Mouse (Mus musculus) embryonic stem cell, embryonic (primary cell): Measurements from ENCODE around the gene Snap47.

ENCODE experiments used
- CTCF ChIA-PET, 4 experiments: fragments of 300-600 bp in 2 of 4; fragments of 350-600 bp in 2 of 4; sonication (Branson Sonifier 250); formaldehyde crosslinking; loops; one replicate each; lab custom pipeline; 2022; ENCODE audit warnings: inconsistent platforms in 2 of 4; lab: Charles Lee
- POLR2A ChIA-PET, 4 experiments: fragments of 300-600 bp in 2 of 4; fragments of 350-600 bp in 2 of 4; sonication (Branson Sonifier 250); formaldehyde crosslinking; loops; one replicate each; lab custom pipeline; 2022; ENCODE audit warnings: antibody characterized with exemption in 4 of 4, inconsistent platforms in 1 of 4; lab: Charles Lee

The Snap47 gene

GRCm38 (mm10) chr11:59451086-59451485 is at the start of gene Snap47:
TSS of gene Snap47 (minus strand) at chr11:59451186.
- ChIA-PET POLR2A (interaction anchor here in 3 of 4 experiments (0.5 to 5.4 kb wide), 8 partner anchors 8 to 162 kb away, joined by 3 to 41 read pairs (median 6); partner anchors contain the start of gene Zfp867 (in 2 of the 3)), CTCF (no interaction called here)

- ChIA-PET CTCF (interaction anchor here (0.5 to 1.8 kb wide), 13 partner anchors 11 to 1924 kb away, joined by 3 to 8 read pairs (median 4); partner anchors contain the start of gene Zkscan17 (in 3 of the 4)), POLR2A (interaction anchor here in 2 of 4 experiments (0.6 to 1.9 kb wide), 7 partner anchors 9 to 96 kb away, joined by 3 to 10 read pairs (median 3); no protein-coding TSS in a partner anchor)
These were observed 46.8 kb upstream of the Snap47 start for GRCm38 (mm10) chr11:59497747-59498146.

GRCm38 (mm10) chr11:59496672-59497310 is 45.8 kb upstream of the Snap47 start:
- POLR2A ChIA-PET: interaction anchor here in 2 of 4 experiments (0.7 to 1.6 kb wide), 4 partner anchors 13 to 651 kb away, joined by 3 to 7 read pairs (median 4); no protein-coding TSS in a partner anchor
- CTCF ChIA-PET: interaction anchor here in 2 of 4 experiments (0.5 to 0.9 kb wide), 2 partner anchors 194 to 1018 kb away, joined by 5 to 8 read pairs; no protein-coding TSS in a partner anchor

DNA sequence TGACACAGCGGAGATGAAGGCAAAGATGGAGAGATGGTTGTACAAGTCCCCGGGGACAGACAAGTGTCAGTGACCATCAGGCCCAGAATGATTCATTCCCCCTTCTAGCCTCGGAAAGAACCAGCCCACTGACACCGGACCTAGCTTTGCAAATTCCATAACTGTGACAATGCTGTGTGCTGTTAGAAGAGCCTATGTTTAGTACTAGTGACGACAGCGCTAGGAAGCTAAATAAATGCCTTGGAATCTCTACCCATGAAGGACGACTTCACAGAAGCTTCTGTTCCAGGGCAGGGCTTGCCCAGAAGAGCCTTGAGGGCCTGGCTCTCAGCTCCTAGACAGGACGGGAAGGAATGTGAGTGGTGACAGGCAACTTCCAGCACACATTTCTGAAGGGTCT is 35.2 kb upstream of the Snap47 start:
- CTCF ChIA-PET: interaction anchor here (0.5 to 3.3 kb wide), 5 partner anchors 12 to 186 kb away, joined by 3 to 42 read pairs (median 6); no protein-coding TSS in a partner anchor
- POLR2A ChIA-PET: interaction anchor here in 3 of 4 experiments (0.7 to 7.9 kb wide), 10 partner anchors 12 to 344 kb away, joined by 3 to 57 read pairs (median 4); partner anchors contain the start of gene Zfp867 (in 3 of the 3)

DNA sequence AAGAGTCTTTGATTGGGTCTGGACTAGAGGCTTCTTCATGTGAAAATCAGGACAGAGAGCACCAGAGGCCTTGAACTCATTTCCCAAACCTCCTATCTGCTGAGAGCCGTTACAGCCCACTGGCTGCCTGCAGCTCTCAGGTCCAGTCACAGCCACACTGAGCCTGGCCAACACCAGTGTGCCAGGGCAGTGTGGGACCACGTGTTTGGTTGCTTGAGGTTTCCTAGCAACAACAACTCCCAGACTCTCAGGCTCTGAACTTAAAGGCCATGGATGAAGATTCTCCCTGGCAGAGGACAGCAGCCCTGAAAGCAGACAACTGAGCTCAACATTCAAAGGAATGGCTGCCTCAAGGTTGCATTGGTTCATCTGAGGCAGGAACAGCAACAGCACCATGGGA is 34.7 kb upstream of the Snap47 start:
- CTCF ChIA-PET: interaction anchor here (0.8 to 3.3 kb wide), 7 partner anchors 12 to 188 kb away, joined by 3 to 42 read pairs (median 4); no protein-coding TSS in a partner anchor
- POLR2A ChIA-PET: interaction anchor here in 3 of 4 experiments (0.7 to 7.9 kb wide), 12 partner anchors 13 to 344 kb away, joined by 3 to 57 read pairs (median 4); partner anchors contain the start of genes Zfp867 (in 3 of the 3) and Wnt9a (in 1 of the 3)

GRCm38 (mm10) chr11:59483212-59483611 is 32.2 kb upstream of the Snap47 start:
- ChIA-PET CTCF (interaction anchor here (0.5 to 3.3 kb wide), 74 partner anchors 8 to 1275 kb away, joined by 3 to 51 read pairs (median 4); partner anchors contain the start of genes Wnt9a (in 2 of the 4), Zfp867 (in 2 of the 4) and Zkscan17 (in 2 of the 4)), POLR2A (interaction anchor here (0.6 to 7.9 kb wide), 27 partner anchors 11 to 303 kb away, joined by 3 to 57 read pairs (median 4); partner anchors contain the start of genes Wnt9a (in 3 of the 4), Zfp867 (in 2 of the 4) and Zkscan17 (in 1 of the 4))

GRCm38 (mm10) chr11:59477240-59477639 is 26.3 kb upstream of the Snap47 start:
- ChIA-PET CTCF (interaction anchor here in 1 of 4 experiments (0.6 kb wide), 1 partner anchor 175 kb away, joined by 3 read pairs; no protein-coding TSS in a partner anchor), POLR2A (no interaction called here)

DNA sequence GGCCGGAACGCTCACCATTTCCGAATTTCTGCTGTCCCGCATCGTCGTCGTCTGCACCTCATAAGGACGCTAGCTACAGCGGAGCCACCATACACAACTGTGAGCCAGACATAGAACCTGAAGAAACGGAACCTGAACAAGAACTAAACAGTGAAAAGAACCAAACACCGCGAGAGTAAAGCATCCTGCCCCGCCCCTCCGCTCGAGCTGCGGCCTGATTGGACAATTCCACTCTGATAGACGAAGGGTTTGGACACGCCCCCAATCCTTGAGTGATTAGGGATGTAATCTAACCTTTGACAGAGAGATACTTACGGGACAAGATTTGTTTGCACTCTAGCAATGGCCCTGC is 21.3 kb upstream of the Snap47 start, which contains the start of gene Zfp867:
Gene Zfp867 (minus strand): TSS at position 149 of the 352 bp plus-strand sequence.
- POLR2A ChIA-PET: interaction anchor here (0.5 to 5.7 kb wide), 56 partner anchors 8 to 634 kb away, joined by 3 to 57 read pairs (median 4); partner anchors contain the start of genes Jmjd4 (in 3 of the 4), Snap47 (in 3 of the 4), Cops3 (in 1 of the 4) and Iba57 (in 1 of the 4)
- CTCF ChIA-PET: interaction anchor here in 3 of 4 experiments (0.6 to 3.8 kb wide), 15 partner anchors 11 to 253 kb away, joined by 3 to 33 read pairs (median 5); partner anchors contain the start of genes Wnt9a (in 1 of the 3) and Zkscan17 (in 1 of the 3)

- ChIA-PET CTCF (interaction anchor here (0.6 to 3.8 kb wide), 23 partner anchors 11 to 340 kb away, joined by 3 to 33 read pairs (median 4); partner anchors contain the start of genes Wnt9a (in 1 of the 4) and Zkscan17 (in 1 of the 4)), POLR2A (interaction anchor here (0.5 to 5.7 kb wide), 72 partner anchors 9 to 368 kb away, joined by 3 to 57 read pairs (median 4); partner anchors contain the start of genes Snap47 (in 3 of the 4), Jmjd4 (in 2 of the 4), Wnt9a (in 2 of the 4) and Cops3 (in 1 of the 4))
These were observed 20.7 kb upstream of the Snap47 start for GRCm38 (mm10) chr11:59471413-59472325.

- CTCF ChIA-PET: no interaction called here
- POLR2A ChIA-PET: interaction anchor here in 2 of 4 experiments (1.0 to 4.5 kb wide), 6 partner anchors 11 to 23 kb away, joined by 3 to 35 read pairs (median 6); partner anchors contain the start of genes Jmjd4 (in 1 of the 2) and Zfp867 (in 1 of the 2)
These were observed 9.5 kb upstream of the Snap47 start for GRCm38 (mm10) chr11:59460459-59460858.

- ChIA-PET POLR2A (interaction anchor here (0.6 to 4.5 kb wide), 28 partner anchors 8 to 353 kb away, joined by 3 to 35 read pairs (median 4); partner anchors contain the start of genes Jmjd4 (in 3 of the 4), Zfp867 (in 3 of the 4), Wnt9a (in 2 of the 4) and Snap47 (in 1 of the 4)), CTCF (interaction anchor here (0.7 to 1.7 kb wide), 9 partner anchors 12 to 360 kb away, joined by 3 to 5 read pairs (median 3); partner anchors contain the start of gene Zfp867 (in 1 of the 4))
These were observed 8.0 kb upstream of the Snap47 start for GRCm38 (mm10) chr11:59458973-59459372.

GRCm38 (mm10) chr11:59456891-59457290 is 5.9 kb upstream of the Snap47 start:
- ChIA-PET CTCF (interaction anchor here in 1 of 4 experiments (0.6 kb wide), 1 partner anchor 14 kb away, joined by 8 read pairs; no protein-coding TSS in a partner anchor), POLR2A (interaction anchor here in 2 of 4 experiments (0.7 to 4.5 kb wide), 7 partner anchors 10 to 150 kb away, joined by 3 to 35 read pairs (median 3); partner anchors contain the start of genes Wnt9a (in 1 of the 2) and Zfp867 (in 1 of the 2))

DNA sequence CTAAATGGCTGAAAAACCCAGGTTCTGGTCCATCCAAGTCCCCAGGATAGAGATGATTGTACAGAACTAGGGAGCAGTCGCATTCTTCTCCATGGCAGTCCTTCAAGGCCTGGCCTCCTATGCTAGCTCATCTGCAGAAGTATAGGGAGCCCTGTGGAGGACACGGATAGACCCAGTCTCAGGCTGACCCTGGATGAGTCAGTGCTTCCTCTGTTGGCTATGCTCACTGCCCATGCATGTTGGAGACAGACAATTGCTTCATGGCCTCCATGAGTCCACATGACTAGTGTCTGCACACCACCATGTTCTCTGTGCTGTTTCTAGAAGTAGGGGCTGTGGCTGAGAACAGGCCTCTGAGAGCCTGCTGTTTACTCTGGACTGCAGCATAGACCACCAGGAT is 5.4 kb upstream of the Snap47 start:
- POLR2A ChIA-PET: interaction anchor here in 2 of 4 experiments (1.1 to 4.5 kb wide), 6 partner anchors 10 to 150 kb away, joined by 3 to 35 read pairs (median 3); partner anchors contain the start of genes Wnt9a (in 1 of the 2) and Zfp867 (in 1 of the 2)
- CTCF ChIA-PET: no interaction called here

- CTCF ChIA-PET: interaction anchor here in 2 of 4 experiments (1.2 to 1.5 kb wide), 2 partner anchors 75 kb away, joined by 3 to 5 read pairs; partner anchors contain the start of gene Zkscan17 (in 1 of the 2)
- POLR2A ChIA-PET: interaction anchor here (0.5 to 5.4 kb wide), 21 partner anchors 8 to 1120 kb away, joined by 3 to 41 read pairs (median 4); partner anchors contain the start of genes Zfp867 (in 3 of the 4), Iba57 (in 1 of the 4), Sh3bp5l (in 1 of the 4) and Zfp672 (in 1 of the 4)
These were observed 685 bp downstream of the Snap47 start for GRCm38 (mm10) chr11:59450230-59450771.

DNA sequence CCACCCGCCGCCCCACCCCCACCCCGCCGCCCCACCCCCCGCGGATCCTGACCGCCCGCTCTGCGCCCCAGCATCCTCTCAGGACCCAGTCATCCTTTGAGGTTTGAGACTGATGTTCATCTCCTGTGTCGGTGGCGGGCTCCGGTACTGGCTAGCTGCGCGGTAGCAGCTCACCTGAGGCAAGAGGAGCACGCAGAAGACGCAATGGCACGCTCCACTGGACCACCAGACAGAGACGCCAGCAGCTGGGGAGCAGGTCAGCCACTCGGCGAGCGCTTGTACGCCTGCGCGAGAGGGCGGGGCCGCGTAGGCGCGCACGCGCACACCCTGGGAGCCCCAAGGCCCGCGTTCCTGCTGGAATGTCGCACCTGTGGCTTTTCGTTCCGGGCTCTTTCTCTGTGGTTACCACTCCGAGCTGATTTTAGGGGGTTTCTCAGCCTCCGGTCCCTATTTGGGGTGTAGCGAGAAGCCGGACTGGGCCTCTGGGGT is 1.2 kb downstream of the Snap47 start, which contains the start of gene Jmjd4:
Gene Jmjd4 (plus strand): TSS at position 305 of the 489 bp plus-strand sequence.
- POLR2A ChIA-PET: interaction anchor here (0.5 to 5.4 kb wide), 27 partner anchors 9 to 1119 kb away, joined by 3 to 41 read pairs (median 4); partner anchors contain the start of genes Zfp867 (in 4 of the 4), Iba57 (in 1 of the 4), Sh3bp5l (in 1 of the 4) and Zfp672 (in 1 of the 4)
- CTCF ChIA-PET: interaction anchor here in 3 of 4 experiments (0.6 to 1.5 kb wide), 7 partner anchors 52 to 355 kb away, joined by 3 to 8 read pairs (median 4); partner anchors contain the start of gene Zkscan17 (in 1 of the 3)
